8 mouse cellular contexts compared by ENCODE assay signal in genomic region chr5:64070081-64070673, GRCm38 (mm10). TPM values are rescaled to one million over a fixed set of nuclear protein-coding genes. Genes with fewer than 3 reads are reported as not detected.
DNase-seq lines count a peak whose midpoint lies in the region; ATAC-seq and TF ChIP-seq lines count a peak whose summit lies in the region.

No protein-coding gene starts in this region.

- ATAC-seq in embryonic facial prominence, embryonic 13.5 days (ENCODE audit: insufficient number of reproducible peaks, insufficient read depth, low FRiP score, low TSS enrichment, low read depth): peak; percentile 64; the same call in 1 of the 2 replicates
- ATAC-seq in heart, embryonic 14.5 days (ENCODE audit: insufficient number of reproducible peaks, insufficient read depth, low FRiP score, low read depth): peak; percentile 50; the same call in 1 of the 2 replicates
- ATAC-seq in lung, embryonic 16.5 days (ENCODE audit: low read depth): peak; percentile 80

- H3K4me1 ChIP-seq in MEL (ENCODE audit: control insufficient read depth in 1 of 2, insufficient read depth in 2 of 2, low read length in 2 of 2): no peaks in the 10 kb centered on the region
- no peaks in the 10 kb centered on the region for H3K4me1 ChIP-seq in embryonic facial prominence, embryonic 13.5 days
- H3K4me1 ChIP-seq in heart, embryonic 14.5 days (ENCODE audit: control insufficient read depth in 2 of 2, insufficient read depth in 2 of 2, low read length in 2 of 2): peaks cover 0 to 13% of the 10 kb centered on the region in 2 experiments; a peak in 3 of 4 replicates
- no peaks in the 10 kb centered on the region; the same call in 1 of the 2 replicates for H3K4me1 ChIP-seq in lung, embryonic 16.5 days (replicated peaks; ENCODE audit: control insufficient read depth, insufficient read depth, low read length)

- H3K9ac ChIP-seq in MEL (ENCODE audit: control insufficient read depth, low read depth, low read length, poor library complexity, severe bottlenecking): no peak overlapping the region
- H3K9ac ChIP-seq in embryonic facial prominence, embryonic 13.5 days: no peak overlapping the region
- H3K9ac ChIP-seq in heart, embryonic 14.5 days (ENCODE audit: low read length): no peak overlapping the region
- H3K9ac ChIP-seq in lung, embryonic 16.5 days (ENCODE audit: low read length): no peak overlapping the region

- H3K4me3 ChIP-seq in MEL (ENCODE audit: control insufficient read depth in 1 of 2, insufficient read depth in 1 of 2, low read depth in 2 of 2, low read length in 2 of 2): no peak overlapping the region
- no peak overlapping the region for H3K4me3 ChIP-seq in embryonic facial prominence, embryonic 13.5 days
- H3K4me3 ChIP-seq in heart, embryonic 14.5 days (ENCODE audit: control insufficient read depth in 1 of 2, insufficient read depth in 1 of 2, low read depth in 1 of 2, low read length in 2 of 2): no peak overlapping the region
- H3K4me3 ChIP-seq in lung, embryonic 16.5 days (ENCODE audit: low read length): no peak overlapping the region

- peak; percentile 61 to 100 (median 72); a peak in 5 of 6 replicates for TF ChIP-seq CTCF in MEL (IDR thresholded peaks at IDR 0.05 in 2 of 3, conservative IDR thresholded peaks at IDR 0.05 in 1 of 3; ENCODE audit: control insufficient read depth in 1 of 3, insufficient read depth in 1 of 3, low read depth in 2 of 3, low read length in 3 of 3, poor library complexity in 1 of 3, severe bottlenecking in 1 of 3)

- H3K9me3 ChIP-seq in MEL (replicated peaks; ENCODE audit: insufficient read depth, low read length): no peaks in the 10 kb centered on the region
- no peaks in the 10 kb centered on the region for H3K9me3 ChIP-seq in embryonic facial prominence, embryonic 13.5 days
- no peaks in the 10 kb centered on the region for H3K9me3 ChIP-seq in heart, embryonic 14.5 days (ENCODE audit: control insufficient read depth, low read length)
- no peaks in the 10 kb centered on the region for H3K9me3 ChIP-seq in lung, embryonic 16.5 days (ENCODE audit: control insufficient read depth, low read length)

- peak; percentile 84 for TF ChIP-seq RAD21 in MEL (IDR thresholded peaks at IDR 0.05; ENCODE audit: low read depth, low read length)

- peak; percentile 68 for DNase-seq in MEL (ENCODE audit: low read depth, low spot score)
- peak; percentile 67 to 79 for DNase-seq in adrenal gland, postnatal 36 days
- peak; percentile 80 for DNase-seq in kidney, postnatal 10 days
- peak; percentile 27 for DNase-seq in ovary, postnatal 14 days (ENCODE audit: low spot score)
- peak; percentile 53 for DNase-seq in yolk sac, embryonic 10.5 days (ENCODE audit: low spot score)

- no peak for TF ChIP-seq POLR2A in MEL (IDR thresholded peaks at IDR 0.05; ENCODE audit: control insufficient read depth in 1 of 2, insufficient read depth in 1 of 2, low read depth in 1 of 2, low read length in 2 of 2, poor library complexity in 1 of 2)

- H3K27me3 ChIP-seq in MEL (ENCODE audit: control insufficient read depth in 1 of 2, insufficient read depth in 2 of 2, low read length in 2 of 2): peaks cover 0 to 3% of the 10 kb centered on the region in 2 experiments; a peak in 3 of 4 replicates
- H3K27me3 ChIP-seq in embryonic facial prominence, embryonic 13.5 days: no peaks in the 10 kb centered on the region
- H3K27me3 ChIP-seq in heart, embryonic 14.5 days (ENCODE audit: control insufficient read depth, insufficient read depth, low read length): peaks cover 39% of the 10 kb centered on the region
- no peaks in the 10 kb centered on the region for H3K27me3 ChIP-seq in lung, embryonic 16.5 days (ENCODE audit: control insufficient read depth, insufficient read depth, low read depth, low read length)

- H3K27ac ChIP-seq in MEL (ENCODE audit: control insufficient read depth, low read depth, low read length): no peak overlapping the region
- no peak overlapping the region for H3K27ac ChIP-seq in embryonic facial prominence, embryonic 13.5 days
- no peak overlapping the region for H3K27ac ChIP-seq in heart, embryonic 14.5 days (replicated peaks in 1 of 2; ENCODE audit: control insufficient read depth in 1 of 2, insufficient read depth in 1 of 2, low read depth in 2 of 2, low read length in 2 of 2)
- no peak overlapping the region for H3K27ac ChIP-seq in lung, embryonic 16.5 days (ENCODE audit: low read length)

- H3K4me2 ChIP-seq in embryonic facial prominence, embryonic 13.5 days: no peak overlapping the region
- H3K4me2 ChIP-seq in heart, embryonic 14.5 days (ENCODE audit: low read length): no peak overlapping the region
- H3K4me2 ChIP-seq in lung, embryonic 16.5 days (ENCODE audit: low read depth, low read length): no peak overlapping the region

- 24% methylated on average over 4 of the region's 4 CpGs for WGBS in embryonic facial prominence, embryonic 13.5 days
- 32% methylated on average over 4 of the region's 4 CpGs for WGBS in heart, embryonic 14.5 days
- 15% methylated on average over 4 of the region's 4 CpGs for WGBS in lung, embryonic 16.5 days

- no peaks in the 10 kb centered on the region for H3K36me3 ChIP-seq in MEL (ENCODE audit: control insufficient read depth in 1 of 2, insufficient read depth in 2 of 2, low read length in 2 of 2)
- H3K36me3 ChIP-seq in embryonic facial prominence, embryonic 13.5 days: no peaks in the 10 kb centered on the region
- H3K36me3 ChIP-seq in heart, embryonic 14.5 days (ENCODE audit: control insufficient read depth, insufficient read depth, low read length): no peaks in the 10 kb centered on the region
- no peaks in the 10 kb centered on the region for H3K36me3 ChIP-seq in lung, embryonic 16.5 days (ENCODE audit: control insufficient read depth, insufficient read depth, low read length)

- no peak for TF ChIP-seq EP300 in MEL (IDR thresholded peaks at IDR 0.05; ENCODE audit: low read depth in 1 of 2, low read length in 2 of 2)

- H3K79me2 ChIP-seq in MEL (ENCODE audit: control insufficient read depth, insufficient read depth, low read length, poor library complexity): no peaks in the 10 kb centered on the region

TF ChIP-seq in MEL, 35 proteins besides CTCF, POLR2A, EP300 and RAD21:
- TF ChIP-seq GATA1 (IDR thresholded peaks at IDR 0.05; ENCODE audit: low read depth, low read length) (no peak), SMC3 (IDR thresholded peaks at IDR 0.05; ENCODE audit: low read depth, low read length) (peak; percentile 94), KAT2A (conservative IDR thresholded peaks at IDR 0.05; ENCODE audit: low read depth, low read length) (no peak), TAL1 (IDR thresholded peaks at IDR 0.05; ENCODE audit: low read length) (no peak), MAZ (IDR thresholded peaks at IDR 0.05; ENCODE audit: low read depth, low read length) (0 out of 2 replicates have a peak, but pooled peaks have one; percentile 33), ZC3H11A (IDR thresholded peaks at IDR 0.05; ENCODE audit: low read depth, low read length) (peak; percentile 85)

RNA-seq across cellular contexts. Expression of gene Pgm2, which starts 22.6 kb away (rescaled TPM):
- total RNA-seq in MEL (2012; rRNA removed): 22.0 and 24.1 TPM in 2 replicates
- polyA plus RNA-seq in MEL (2012; ENCODE audit: insufficient read depth in 1 of 2, insufficient read length in 2 of 2, low read depth in 1 of 2, low replicate concordance in 2 of 2, missing spikeins in 1 of 2): 10 to 100 TPM in 1 of 2 experiments, not detected in 1; 64.0 TPM
- total RNA-seq in adrenal gland, postnatal 36 days (2021): 10 to 100 TPM; 17.8 to 25.3 TPM
- 32.0 and 35.7 TPM in 2 replicates for polyA plus RNA-seq in embryonic facial prominence, embryonic 13.5 days (2015; fragmentation: Nextera tagmentation; extraction: Ambion mirVana)
- 12.8 and 13.2 TPM in 2 replicates for polyA plus RNA-seq in heart, embryonic 14.5 days (2014; fragmentation: Nextera tagmentation; extraction: Ambion mirVana)
- 35.9 and 38.5 TPM in 2 replicates for polyA plus RNA-seq in lung, embryonic 16.5 days (2015; fragmentation: Nextera tagmentation; extraction: Ambion mirVana)

Comparison
In these comparisons a context has a peak if more than half of its experiments do, and no peak if none do; other contexts are left out.
1. DNase-seq: peak in every context shown above with its lines; median percentile 80 in kidney, postnatal 10 days; 73 in adrenal gland, postnatal 36 days; 68 in MEL; 53 in yolk sac, embryonic 10.5 days; 27 in ovary, postnatal 14 days.